Mouse (Mus musculus) embryonic fibroblast, embryonic 13.5 days (primary cell): ENCODE data around the gene Dnmt3b.

Source experiments
- CTCF ChIP-seq: IDR thresholded peaks from 2 replicates; pipeline ENCODE4 v1.5.1; 2011; ENCODE audit warnings: mild to moderate bottlenecking, control low read depth, low read length, moderate library complexity, borderline replicate concordance; ENCODE audit not compliant: insufficient read depth
- POLR2A ChIP-seq: IDR thresholded peaks from 2 replicates; pipeline ENCODE4 v1.6.1; 2011; ENCODE audit warnings: low read depth, mild to moderate bottlenecking, control low read depth, low read length, moderate library complexity

DNA sequence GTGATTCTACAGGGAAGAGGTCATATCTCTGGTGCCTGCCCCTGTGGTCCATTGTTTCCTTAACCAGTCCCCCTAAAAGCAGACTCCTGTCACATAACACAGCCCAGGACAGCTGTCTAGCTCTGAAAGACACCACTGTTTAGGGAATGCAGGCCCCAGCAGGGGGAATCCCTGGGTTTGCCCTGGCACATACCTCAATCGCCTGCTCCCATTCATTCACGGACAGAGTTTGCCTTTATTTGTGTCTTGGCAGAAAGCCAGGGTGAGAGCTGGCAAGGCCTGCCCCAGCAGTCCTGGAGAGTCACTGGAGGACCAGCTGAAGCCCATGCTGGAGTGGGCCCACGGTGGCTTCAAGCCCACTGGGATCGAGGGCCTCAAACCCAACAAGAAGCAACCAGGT, 64.0 kb downstream of the Dnmt3b start:
- TF ChIP-seq CTCF (no peak), POLR2A (no peak)
